Mouse (Mus musculus) adrenal gland, adult 8-10 months (tissue): ENCODE data around the gene Mymx. TPM values are rescaled to one million over a fixed set of nuclear protein-coding genes. Genes with fewer than 3 reads are reported as not detected.

Experiments
- total RNA-seq, 4 experiments: library from RNA; stranded (reverse); gene quantifications; 2 replicates each; pipeline ENCODE4 v1.2.4; 2022

The Mymx gene
- total RNA-seq, 4 experiments from 2014 or later = 0.32 to 0.38 TPM; not detected in 2

Other genes with a start within 250 kb of the Mymx start
- 10 to 100 TPM; 34.2 to 45.1 (median 40.6) TPM for gene Cdc5l, start 168.4 kb downstream of the Mymx start, total RNA-seq
- gene Spats1, start 126.7 kb downstream of the Mymx start, total RNA-seq = under 1 TPM in 2 of 4 experiments, not detected in 2; 0.17 to 0.24 TPM
- gene Aars2, start 95.3 kb downstream of the Mymx start, total RNA-seq = 10 to 100 TPM; 18.1 to 23.7 (median 19.0) TPM
- gene Tcte1, start 78.7 kb downstream of the Mymx start, total RNA-seq = not detected
- gene Tmem151b, start 52.4 kb downstream of the Mymx start, total RNA-seq = under 1 TPM; 0.09 to 0.17 (median 0.14) TPM
- gene Nfkbie, start 46.4 kb downstream of the Mymx start, total RNA-seq = 1 to 10 TPM; 4.2 to 6.4 (median 5.6) TPM
- 10 to 100 TPM; 51.7 to 68.9 (median 61.0) TPM for gene Slc35b2, start 38.2 kb downstream of the Mymx start, total RNA-seq
- gene Hsp90ab1, start 28.8 kb downstream of the Mymx start, total RNA-seq = 1,000 to 10,000 TPM; 1,432 to 3,205 (median 1,905) TPM
- gene Slc29a1, start 2.5 kb downstream of the Mymx start, total RNA-seq = 100 to 1,000 TPM; 145 to 174 (median 158) TPM
- under 1 TPM in 1 of 4 experiments, not detected in 3; 0.89 TPM for gene Capn11, start 57.2 kb upstream of the Mymx start, total RNA-seq
- gene Mrpl14, start 84.2 kb upstream of the Mymx start, total RNA-seq = 100 to 1,000 TPM; 109 to 120 (median 112) TPM
- gene Tmem63b, start 84.8 kb upstream of the Mymx start, total RNA-seq = 10 to 100 TPM; 38.2 to 75.2 (median 53.9) TPM
- not detected for gene 1600014C23Rik, start 131.7 kb upstream of the Mymx start, total RNA-seq